Mouse (Mus musculus) CD4-positive, CD25-positive, alpha-beta regulatory T cell, adult 2 months (primary cell): ENCODE measurements around the gene Adarb2.
A peak's percentile ranks its signal among the peaks of the same experiment; 100 is the strongest.

ENCODE experiments used
- DNase-seq: peaks from one replicate; pipeline ENCODE4 v3.0.0-alpha.2; 2012; ENCODE audit warnings: low read depth, low spot score

Adarb2 gene

GRCm38 (mm10) chr13:8664615-8665240 lies 462.1 kb downstream of the Adarb2 start:
- no peak for DNase-seq

DNA sequence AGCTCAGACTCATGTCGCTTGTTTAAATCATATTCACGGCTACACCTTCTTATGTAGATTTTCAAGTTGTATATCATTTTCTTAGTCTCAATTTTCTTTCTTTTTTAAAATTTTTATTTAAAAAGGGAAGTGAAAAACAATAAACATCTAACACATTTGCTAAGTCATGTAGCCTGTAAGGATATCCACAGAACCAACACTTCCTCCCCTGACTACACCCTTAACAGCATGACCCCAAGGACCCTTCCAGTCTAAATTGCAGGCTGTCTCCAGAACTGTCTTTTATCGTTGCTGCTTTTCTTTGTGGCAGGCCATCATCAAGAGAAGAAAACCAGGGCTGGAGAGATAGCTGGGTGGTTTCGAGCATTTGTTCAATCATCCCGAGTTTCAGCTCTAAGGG lies 474.5 kb downstream of the Adarb2 start:
- DNase-seq, result no peak

GRCm38 (mm10) chr13:8680470-8681129 lies 477.9 kb downstream of the Adarb2 start:
- no peak for DNase-seq

DNA sequence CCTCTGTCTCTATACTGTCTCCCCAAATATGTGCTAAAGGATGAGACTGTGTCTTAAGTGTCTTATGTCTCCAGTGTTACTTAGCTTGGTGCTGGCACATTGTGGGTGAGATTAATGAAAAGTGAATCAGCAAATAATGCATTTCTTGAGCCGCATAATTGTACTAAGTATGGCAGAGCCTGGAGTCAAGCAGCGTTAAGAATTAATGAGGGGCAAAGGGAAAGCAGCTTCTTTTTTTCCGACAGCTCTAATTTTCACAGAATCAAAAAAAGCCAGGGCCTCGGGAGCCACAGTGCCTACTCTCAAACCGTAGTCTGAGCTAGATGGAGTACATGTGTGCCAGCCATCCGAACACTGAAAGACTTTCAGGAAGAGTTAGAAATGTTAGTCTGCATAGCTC lies 488.8 kb downstream of the Adarb2 start:
- no peak for DNase-seq

DNA sequence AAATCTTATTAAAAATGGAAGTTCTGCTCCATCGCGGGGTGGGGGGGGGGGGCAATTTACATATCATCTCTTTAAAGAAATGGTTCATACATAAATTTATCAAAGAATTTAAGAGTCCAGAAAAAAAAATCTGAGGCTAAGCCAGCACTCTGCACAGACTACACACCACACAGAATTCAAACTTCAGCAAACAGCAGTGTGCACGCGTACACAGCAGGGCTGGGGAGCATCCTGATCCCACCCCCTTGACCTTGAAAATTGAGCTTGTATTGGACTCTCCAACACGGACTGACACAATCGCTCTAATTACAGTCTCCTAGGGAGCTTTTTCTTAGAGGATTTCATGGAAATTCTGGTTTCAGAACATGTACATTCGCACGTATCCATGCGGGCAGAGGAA lies 490.1 kb downstream of the Adarb2 start:
- DNase-seq, result no peak

DNA sequence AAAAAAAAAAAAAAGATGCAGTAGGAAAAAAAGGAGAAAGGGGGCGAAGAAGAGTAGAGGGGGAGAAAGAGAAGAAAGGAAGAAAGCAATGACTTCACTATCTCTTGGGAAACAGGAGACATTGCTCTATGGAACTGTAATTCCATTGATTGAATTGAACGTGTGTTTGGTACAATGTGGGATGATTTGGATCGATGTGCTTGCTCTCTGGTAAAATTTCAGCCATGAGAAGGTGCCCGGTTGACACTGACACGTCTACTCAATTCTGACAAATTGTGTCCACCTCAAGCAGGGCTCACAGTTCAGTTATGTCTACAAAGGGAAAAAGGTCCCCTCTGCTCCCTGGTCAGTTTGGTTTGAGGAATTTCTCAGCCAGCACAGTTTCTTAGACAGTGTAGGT lies 495.8 kb downstream of the Adarb2 start:
- no peak for DNase-seq

- no peak for DNase-seq
Observed at GRCm38 (mm10) chr13:8699831-8700230, 497.2 kb downstream of the Adarb2 start.

- DNase-seq, result no peak
Observed at GRCm38 (mm10) chr13:8700981-8701380, 498.3 kb downstream of the Adarb2 start.

DNA sequence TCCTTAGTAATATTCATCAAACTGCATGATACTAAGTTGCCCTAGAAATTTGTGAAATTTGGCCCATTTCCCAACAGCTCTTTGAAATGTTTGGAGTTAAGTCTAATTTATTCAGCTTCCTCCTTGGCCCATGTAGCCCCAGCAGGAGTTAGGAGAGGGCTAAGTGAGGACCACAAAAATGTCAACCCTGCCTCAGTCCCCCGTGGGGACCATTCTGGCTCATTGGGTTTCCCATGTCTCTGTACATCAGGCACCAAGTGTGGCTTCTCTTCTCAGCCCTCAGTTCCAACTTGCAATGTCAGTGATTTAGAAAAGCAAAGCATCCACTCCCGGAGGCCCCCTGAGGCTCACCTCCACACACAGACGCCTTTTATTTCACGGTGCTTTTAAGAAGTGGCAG lies 502.6 kb downstream of the Adarb2 start:
- DNase-seq, result no peak

DNA sequence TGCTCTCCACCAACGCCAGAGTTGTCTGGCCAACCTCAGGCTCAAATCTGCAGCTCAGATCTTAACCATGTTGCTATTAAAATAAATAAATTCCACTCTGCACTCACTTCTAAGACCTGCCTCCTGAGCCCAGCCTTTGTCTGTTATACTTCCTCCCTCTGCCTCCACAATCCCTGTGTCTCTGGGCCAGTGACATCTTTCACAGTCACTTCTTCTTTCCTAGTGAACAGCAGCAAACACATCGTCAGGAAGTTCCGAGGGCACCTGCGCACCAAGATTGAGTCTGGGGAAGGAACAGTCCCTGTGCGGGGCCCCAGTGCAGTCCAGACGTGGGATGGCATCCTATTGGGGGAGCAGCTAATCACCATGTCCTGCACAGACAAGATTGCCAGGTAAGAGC lies 510.7 kb downstream of the Adarb2 start:
- DNase-seq, result no peak

DNA sequence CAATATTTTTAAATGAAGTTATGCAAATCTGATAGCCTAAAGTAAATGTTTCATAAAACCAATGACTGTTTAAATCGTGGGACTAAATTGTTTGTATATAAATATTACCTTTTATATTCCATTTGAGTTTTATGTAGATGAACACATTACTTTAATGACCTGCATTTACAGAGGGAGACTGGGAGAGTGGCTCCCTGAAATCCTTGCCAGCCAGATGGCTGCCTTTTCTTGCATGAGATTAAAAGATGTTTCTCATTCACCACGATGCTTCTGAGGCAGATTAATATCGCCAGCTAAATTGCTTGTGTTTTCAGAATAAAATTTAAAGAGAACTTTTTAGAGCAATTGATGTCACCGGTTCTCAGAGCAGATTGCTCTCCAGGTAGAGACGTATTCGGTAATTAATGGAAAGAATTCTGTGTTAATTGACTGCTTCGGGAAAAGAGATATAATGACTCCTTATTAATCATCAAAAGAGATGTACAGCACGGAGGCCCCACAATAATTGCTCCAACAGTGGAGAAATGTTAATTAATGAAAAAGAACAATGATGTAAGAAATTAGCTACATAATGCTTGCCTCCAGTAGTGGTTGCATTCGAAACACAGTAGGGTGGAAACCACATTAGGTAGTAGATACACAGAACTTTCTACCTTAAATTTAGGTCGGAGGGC lies 527.4 kb downstream of the Adarb2 start:
- no peak for DNase-seq

- no peak for DNase-seq
Observed at GRCm38 (mm10) chr13:8737139-8737865, 534.6 kb downstream of the Adarb2 start.

- peak; percentile 16 for DNase-seq
Observed at GRCm38 (mm10) chr13:8742792-8743191, 540.1 kb downstream of the Adarb2 start.

DNA sequence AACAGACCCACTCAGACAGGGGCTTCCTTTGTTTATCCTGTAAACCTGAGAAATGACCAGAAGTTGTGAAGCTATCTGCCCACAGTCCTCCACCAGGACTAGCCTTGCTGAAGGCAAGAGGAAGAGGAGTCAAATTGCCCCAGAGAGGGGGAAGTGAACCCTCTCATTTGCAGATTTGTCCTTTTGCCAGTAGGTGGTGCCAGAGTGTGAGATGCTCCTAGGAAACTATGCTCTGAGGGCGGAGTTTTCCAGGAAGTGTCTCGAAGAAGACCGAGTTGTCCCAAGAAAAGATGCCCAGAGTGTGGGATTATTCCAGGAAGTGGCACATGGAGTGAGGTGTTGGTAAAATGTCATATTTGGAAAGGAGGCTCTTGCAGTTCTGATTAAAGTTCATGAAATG lies 541.9 kb downstream of the Adarb2 start:
- DNase-seq, result peak; percentile 45

DNA sequence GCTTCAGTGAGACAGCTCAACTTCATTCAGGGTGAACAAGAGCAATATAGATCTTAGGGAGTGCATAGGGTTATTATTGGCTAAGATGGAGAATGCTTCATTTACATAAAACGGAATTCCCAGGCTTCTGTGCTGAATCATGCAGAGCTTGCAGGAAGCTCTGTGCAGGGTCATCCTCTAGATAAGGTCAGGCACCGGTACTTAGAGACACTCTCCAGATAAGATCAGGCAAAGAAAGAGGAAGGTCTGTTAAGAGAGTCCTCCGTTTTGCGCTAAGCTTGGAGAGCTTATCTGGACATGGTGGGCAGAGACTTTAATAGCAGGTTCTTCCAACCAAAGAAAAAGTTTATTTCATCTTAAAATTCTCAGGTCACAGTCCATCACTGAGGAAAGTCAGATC lies 542.9 kb downstream of the Adarb2 start:
- no peak for DNase-seq

GRCm38 (mm10) chr13:8749451-8749850 lies 546.8 kb downstream of the Adarb2 start:
- no peak for DNase-seq

DNA sequence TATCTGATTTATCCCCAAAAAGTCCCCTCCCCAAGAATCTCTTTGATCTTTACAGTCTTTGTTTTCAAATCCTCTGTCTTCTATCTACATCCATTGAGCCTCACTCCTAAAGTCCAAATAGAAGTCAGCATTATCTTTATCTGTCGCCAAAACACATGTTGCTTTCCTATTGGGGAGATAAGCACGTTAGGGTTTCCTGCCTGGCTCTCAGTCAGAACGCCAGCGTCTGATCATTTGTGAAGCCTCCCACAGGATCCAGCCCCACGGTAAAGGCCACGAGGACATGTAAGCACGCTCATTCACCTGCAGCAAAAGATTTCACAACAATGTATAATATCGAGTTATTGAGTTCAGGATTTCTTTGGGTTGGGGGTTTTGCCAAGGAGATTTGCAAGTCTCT lies 558.3 kb downstream of the Adarb2 start:
- no peak for DNase-seq

- DNase-seq, result no peak
Observed at GRCm38 (mm10) chr13:8769654-8770227, 567.1 kb downstream of the Adarb2 start.

GRCm38 (mm10) chr13:8770616-8771015 lies 568.0 kb downstream of the Adarb2 start:
- DNase-seq, result no peak

GRCm38 (mm10) chr13:8780441-8780840 lies 577.8 kb downstream of the Adarb2 start:
- DNase-seq, result peak; percentile 81

DNA sequence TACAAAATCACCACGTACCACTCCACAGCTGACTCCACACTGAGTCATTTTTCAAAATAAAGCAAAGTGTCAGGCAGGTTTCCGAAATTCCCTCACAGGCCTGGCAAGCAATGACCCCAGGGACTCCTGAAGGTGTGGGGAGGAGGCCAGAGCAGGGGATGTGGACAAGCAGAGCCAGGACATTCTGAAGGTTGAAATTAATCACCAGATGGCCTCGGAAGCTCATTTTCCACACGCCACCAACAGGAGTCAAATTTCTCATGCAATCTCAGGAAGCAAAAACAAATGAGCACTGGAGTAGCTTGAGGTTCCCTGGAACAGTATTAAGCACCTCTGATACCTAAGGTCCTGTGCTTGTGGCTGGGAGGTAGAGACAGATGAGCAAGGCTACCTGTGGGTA lies 580.0 kb downstream of the Adarb2 start:
- no peak for DNase-seq

DNA sequence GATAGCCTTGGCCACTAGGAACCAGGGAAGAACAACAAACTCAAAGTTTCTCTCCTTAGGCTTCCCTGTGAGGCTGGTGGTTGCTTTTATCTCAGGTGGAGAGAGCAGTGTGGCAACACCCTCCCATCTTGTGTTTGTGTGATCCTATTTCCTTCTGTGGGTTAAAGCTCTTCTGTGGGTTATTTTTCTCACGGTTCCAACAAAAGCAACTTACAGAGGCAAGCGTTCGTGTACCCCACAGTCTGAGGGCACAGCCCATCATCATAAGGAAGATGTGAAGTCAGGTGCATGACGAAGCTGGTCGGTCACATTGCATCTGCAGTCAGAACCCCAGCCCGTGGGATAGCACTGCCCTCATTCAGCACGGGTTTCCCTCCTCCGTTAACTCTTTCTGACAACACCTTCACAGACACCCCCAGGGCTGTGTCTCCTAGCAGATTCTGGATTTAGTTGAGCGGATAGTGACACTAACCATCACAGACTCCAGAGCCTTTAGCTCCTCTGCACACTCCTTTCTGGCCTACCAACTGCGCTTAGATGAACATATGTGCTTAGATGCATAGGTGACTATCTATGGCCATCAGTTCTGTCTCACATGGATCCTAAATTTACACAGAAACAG lies 581.1 kb downstream of the Adarb2 start:
- DNase-seq, result peak; percentile 3
